Mouse (Mus musculus): ENCODE measurements around the gene Inpp5b. TPM values are rescaled to one million over a fixed set of nuclear protein-coding genes. Genes with fewer than 3 reads are reported as not detected.

Inpp5b gene
- polyA plus RNA-seq, 1 experiment = 61.0 TPM

DNA sequence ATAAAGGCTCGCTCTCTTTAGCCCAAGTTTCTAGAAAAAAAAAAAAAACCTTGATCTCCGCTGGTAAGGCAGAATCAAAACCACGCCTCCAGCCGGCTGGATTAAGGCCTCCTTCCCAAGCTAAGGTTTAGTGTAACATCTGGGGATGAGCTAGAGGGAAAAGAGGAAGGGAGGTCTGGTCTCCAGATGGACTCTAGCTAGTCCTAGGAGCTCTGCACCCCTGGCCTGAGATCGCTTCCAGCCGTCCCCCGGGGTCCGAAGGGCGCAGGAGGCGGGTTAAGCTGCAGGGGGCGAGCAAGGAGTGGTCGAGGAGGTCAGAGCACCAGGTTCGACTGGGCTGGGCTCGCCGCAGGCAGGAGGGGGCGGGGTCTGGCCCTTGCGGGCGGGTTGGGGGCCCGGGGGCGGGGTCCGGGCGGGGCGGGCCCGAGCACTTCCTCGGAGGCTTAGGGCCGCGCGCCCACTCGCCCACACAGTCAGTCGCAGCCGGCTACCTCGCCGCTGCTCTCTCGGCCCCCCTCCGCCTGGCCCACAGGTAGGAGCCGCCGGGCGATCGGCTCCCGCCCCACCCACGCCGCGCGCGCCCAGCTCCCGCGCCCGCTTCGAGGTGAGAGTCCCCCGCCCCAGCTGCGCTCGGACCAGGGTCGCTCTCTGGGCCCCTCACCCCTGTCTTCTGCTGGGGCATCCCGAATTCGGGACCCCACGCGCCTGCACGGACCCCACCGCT, 41.2 kb upstream of the Inpp5b start, which contains the start of gene Fhl3:
Fhl3 (plus strand) TSS at position 454 of the 724 bp plus-strand sequence.
- Histone ChIP-seq H3K27me3 (replicated peaks; ENCODE audit: control insufficient read depth, insufficient read depth, low read length) (no peaks in the 10 kb centered on the region), H3K4me3 (ENCODE audit: insufficient read depth, low read depth, low read length) (peak within 1 kb of the TSS; percentile 72), H3K36me3 (ENCODE audit: control insufficient read depth, insufficient read depth, low read length) (no peaks in the 10 kb centered on the region), H3K4me1 (ENCODE audit: control insufficient read depth, insufficient read depth, low read length) (peaks cover 20% of the 10 kb centered on the region; the same call in 1 of the 2 replicates), H3K27ac (ENCODE audit: insufficient read depth, low read depth, low read length) (peak within 1 kb of the TSS; percentile 47)
- TF ChIP-seq POLR2A (IDR thresholded peaks at IDR 0.05; ENCODE audit: low read depth, low read length) (peak; percentile 25), CTCF (conservative IDR thresholded peaks at IDR 0.05; ENCODE audit: insufficient read depth, insufficient read length, low read depth, low read length) (no peak)
- 2% methylated on average over 59 of the region's 59 CpGs for WGBS
- DNase-seq = peak; percentile 87

- H3K27me3 ChIP-seq (replicated peaks; ENCODE audit: control insufficient read depth, insufficient read depth, low read length) = no peaks in the 10 kb centered on the region
- DNase-seq = no peak
- 25% methylated on average over 22 of the region's 22 CpGs for WGBS
- H3K4me3 ChIP-seq (ENCODE audit: insufficient read depth, low read depth, low read length) = peak overlapping the region; percentile 72
- no peak for TF ChIP-seq POLR2A (IDR thresholded peaks at IDR 0.05; ENCODE audit: low read depth, low read length)
- no peak for TF ChIP-seq CTCF (conservative IDR thresholded peaks at IDR 0.05; ENCODE audit: insufficient read depth, insufficient read length, low read depth, low read length)
- H3K4me1 ChIP-seq (ENCODE audit: control insufficient read depth, insufficient read depth, low read length) = peaks cover 15% of the 10 kb centered on the region; the same call in 1 of the 2 replicates
- H3K36me3 ChIP-seq (ENCODE audit: control insufficient read depth, insufficient read depth, low read length) = no peaks in the 10 kb centered on the region
- no peak overlapping the region for H3K27ac ChIP-seq (ENCODE audit: insufficient read depth, low read depth, low read length)
These were observed 40.4 kb upstream of the Inpp5b start for GRCm38 (mm10) chr4:124701052-124701845.

DNA sequence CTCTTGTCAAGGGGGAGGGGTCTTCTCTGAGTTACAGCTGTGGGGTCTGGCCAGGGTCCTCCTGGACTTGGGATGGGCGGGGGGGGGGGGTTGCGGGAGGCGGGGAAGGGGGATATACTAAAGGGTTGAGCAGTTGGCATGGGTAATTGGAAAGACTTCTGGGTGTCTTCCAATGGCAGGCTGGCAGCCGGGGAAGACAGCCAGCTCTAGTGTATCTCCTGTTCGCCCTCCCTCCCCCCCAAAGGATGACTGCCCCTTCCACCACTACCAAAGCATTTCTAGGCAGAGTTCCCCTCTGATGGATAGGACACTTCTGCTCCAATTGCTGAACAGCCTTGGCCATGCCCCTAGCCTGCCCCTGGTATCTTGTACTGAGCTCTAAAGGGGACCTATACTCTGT, 39.7 kb upstream of the Inpp5b start:
- WGBS = 60% methylated on average over 4 of the region's 5 CpGs
- Histone ChIP-seq H3K27me3 (replicated peaks; ENCODE audit: control insufficient read depth, insufficient read depth, low read length) (no peaks in the 10 kb centered on the region), H3K27ac (ENCODE audit: insufficient read depth, low read depth, low read length) (no peak overlapping the region), H3K36me3 (ENCODE audit: control insufficient read depth, insufficient read depth, low read length) (no peaks in the 10 kb centered on the region), H3K4me3 (ENCODE audit: insufficient read depth, low read depth, low read length) (no peak overlapping the region; the same call in 1 of the 2 replicates), H3K4me1 (ENCODE audit: control insufficient read depth, insufficient read depth, low read length) (peaks cover 12% of the 10 kb centered on the region; the same call in 1 of the 2 replicates)
- TF ChIP-seq CTCF (conservative IDR thresholded peaks at IDR 0.05; ENCODE audit: insufficient read depth, insufficient read length, low read depth, low read length) (no peak), POLR2A (IDR thresholded peaks at IDR 0.05; ENCODE audit: low read depth, low read length) (no peak)
- no peak for DNase-seq

DNA sequence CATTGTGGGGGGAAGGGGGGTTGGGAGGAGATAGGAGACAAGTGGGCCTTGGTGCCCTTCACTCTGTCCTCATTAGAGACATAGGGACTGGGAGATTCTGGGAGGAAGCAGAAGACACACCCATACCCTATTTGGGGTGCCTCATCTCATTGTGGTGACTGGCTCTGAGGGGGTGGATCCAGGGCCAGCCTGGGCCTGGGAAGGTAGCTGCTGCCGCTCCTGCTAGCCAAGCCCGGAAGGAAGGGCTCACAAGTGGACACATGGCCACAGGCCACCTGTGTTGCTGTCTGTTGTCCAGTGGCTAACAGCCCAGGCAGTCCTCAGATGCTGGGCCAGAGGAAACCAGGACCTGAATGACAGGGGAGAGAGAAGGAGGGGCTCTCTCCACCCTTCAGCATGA, 38.2 kb upstream of the Inpp5b start:
- no peak for TF ChIP-seq CTCF (conservative IDR thresholded peaks at IDR 0.05; ENCODE audit: insufficient read depth, insufficient read length, low read depth, low read length)
- TF ChIP-seq POLR2A (IDR thresholded peaks at IDR 0.05; ENCODE audit: low read depth, low read length) = no peak
- Histone ChIP-seq H3K27me3 (replicated peaks; ENCODE audit: control insufficient read depth, insufficient read depth, low read length) (no peaks in the 10 kb centered on the region), H3K36me3 (ENCODE audit: control insufficient read depth, insufficient read depth, low read length) (no peaks in the 10 kb centered on the region), H3K4me1 (ENCODE audit: control insufficient read depth, insufficient read depth, low read length) (peaks cover 12% of the 10 kb centered on the region; the same call in 1 of the 2 replicates), H3K27ac (ENCODE audit: insufficient read depth, low read depth, low read length) (peak overlapping the region; percentile 64; the same call in 1 of the 2 replicates), H3K4me3 (ENCODE audit: insufficient read depth, low read depth, low read length) (no peak overlapping the region)
- DNase-seq = peak; percentile 22
- 46% methylated on average over 2 of the region's 2 CpGs for WGBS

DNA sequence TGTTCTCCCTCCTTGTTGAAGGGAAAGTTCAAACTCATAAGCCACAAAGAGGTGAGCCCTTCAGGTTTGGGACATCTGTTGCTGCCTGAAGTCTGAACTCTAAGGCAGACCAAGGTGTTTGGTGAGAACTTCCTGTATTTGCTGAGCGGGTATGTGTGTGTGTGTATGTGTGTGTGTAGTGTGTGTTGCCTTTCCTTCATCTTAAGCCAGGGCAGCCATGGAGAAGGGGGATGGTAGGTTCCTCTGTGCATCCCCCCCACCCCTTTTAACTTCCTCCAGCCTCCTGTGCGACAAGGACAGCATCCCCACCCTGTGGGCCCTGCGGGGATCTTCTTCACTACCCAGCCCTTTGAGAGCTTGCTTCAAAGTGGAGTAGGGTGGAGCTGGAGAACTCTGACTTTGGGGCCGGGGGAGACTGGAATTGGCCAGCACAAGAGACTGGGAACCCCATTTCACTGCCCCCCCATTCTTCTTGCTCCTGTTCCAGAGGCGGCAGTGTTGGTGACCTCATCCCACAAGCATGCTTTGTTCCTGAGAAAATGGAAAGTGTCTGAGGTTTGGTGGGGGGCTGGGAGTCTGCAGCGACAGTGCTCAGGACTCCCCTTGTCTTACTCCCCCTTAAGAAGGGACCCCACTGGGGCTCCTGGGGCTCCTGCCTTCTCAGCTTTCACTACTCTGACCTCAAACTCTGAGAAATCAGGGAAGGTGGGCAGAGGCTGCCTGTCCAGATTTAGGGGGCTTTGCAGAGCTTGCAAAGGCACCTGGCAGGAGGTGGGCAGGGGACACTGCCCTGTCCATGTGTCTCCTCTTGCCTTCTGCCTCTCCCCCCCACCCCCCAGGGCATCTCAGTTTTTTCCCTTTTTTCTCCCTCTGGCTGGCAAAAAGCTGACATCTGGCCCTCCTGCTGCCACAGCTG, 37.5 kb upstream of the Inpp5b start:
- Histone ChIP-seq H3K36me3 (ENCODE audit: control insufficient read depth, insufficient read depth, low read length) (no peaks in the 10 kb centered on the region), H3K27me3 (replicated peaks; ENCODE audit: control insufficient read depth, insufficient read depth, low read length) (no peaks in the 10 kb centered on the region), H3K4me3 (ENCODE audit: insufficient read depth, low read depth, low read length) (no peak overlapping the region), H3K4me1 (ENCODE audit: control insufficient read depth, insufficient read depth, low read length) (peaks cover 11% of the 10 kb centered on the region; the same call in 1 of the 2 replicates), H3K27ac (ENCODE audit: insufficient read depth, low read depth, low read length) (peak overlapping the region; percentile 64)
- peak; percentile 22 for DNase-seq
- 44% methylated on average over 6 of the region's 6 CpGs for WGBS
- TF ChIP-seq CTCF (conservative IDR thresholded peaks at IDR 0.05; ENCODE audit: insufficient read depth, insufficient read length, low read depth, low read length) (no peak), POLR2A (IDR thresholded peaks at IDR 0.05; ENCODE audit: low read depth, low read length) (no peak)

GRCm38 (mm10) chr4:124704797-124705474, 36.7 kb upstream of the Inpp5b start:
- Histone ChIP-seq H3K36me3 (ENCODE audit: control insufficient read depth, insufficient read depth, low read length) (no peaks in the 10 kb centered on the region), H3K27me3 (replicated peaks; ENCODE audit: control insufficient read depth, insufficient read depth, low read length) (no peaks in the 10 kb centered on the region), H3K4me1 (ENCODE audit: control insufficient read depth, insufficient read depth, low read length) (peaks cover 14% of the 10 kb centered on the region; the same call in 1 of the 2 replicates), H3K27ac (ENCODE audit: insufficient read depth, low read depth, low read length) (peak overlapping the region; percentile 78), H3K4me3 (ENCODE audit: insufficient read depth, low read depth, low read length) (no peak overlapping the region)
- peak; percentile 74 for DNase-seq
- TF ChIP-seq CTCF (conservative IDR thresholded peaks at IDR 0.05; ENCODE audit: insufficient read depth, insufficient read length, low read depth, low read length) (no peak), POLR2A (IDR thresholded peaks at IDR 0.05; ENCODE audit: low read depth, low read length) (no peak)
- WGBS = 32% methylated on average over 11 of the region's 11 CpGs

Data from kidney, adult 2 months (tissue).